Mouse (Mus musculus) T-helper 2 cell (primary cell): ENCODE data around the gene Olfr1450.
"Not testable (repeated sequence)": the region's sequence is repeated elsewhere in the genome, so short reads cannot be mapped to it uniquely, and the experiment has no call there.

Experiments used
- in situ Hi-C: fragments of 300-600 bp; cut with MboI, MseI; formaldehyde crosslinking; loops from one replicate; pipeline ENCODE4 v1.15.1; 2025; ENCODE audit warnings: high pct_unique_total_duplicates

Gene Olfr1450

GRCm38 (mm10) chr19:12949958-12950357, at the start of gene Olfr1450:
Olfr1450 (plus strand) TSS chr19:12950258.
- in situ Hi-C loops, result no loop called here

DNA sequence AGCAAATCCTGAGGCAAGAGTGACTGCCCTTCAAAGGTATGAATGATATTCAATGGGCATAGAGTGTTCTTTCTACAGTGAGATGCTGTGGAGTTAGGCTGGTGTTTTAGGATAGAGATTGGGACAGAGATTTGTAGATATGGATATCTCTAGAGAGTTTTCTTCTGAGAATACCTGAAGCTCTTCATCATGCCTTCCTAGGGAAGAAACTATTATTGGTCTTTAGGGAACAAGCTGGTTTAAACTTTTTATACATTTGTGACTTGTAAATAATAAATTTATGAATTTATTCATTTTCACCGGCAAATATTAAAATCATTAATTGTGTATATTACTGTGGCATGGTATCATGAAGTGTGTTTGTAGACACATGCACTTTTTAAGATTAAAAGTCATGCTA, 46.4 kb upstream of the Olfr1450 start, which contains the start of gene Olfr1447:
TSS of gene Olfr1447 (minus strand) at position 101 of the 400 bp plus-strand sequence.
- in situ Hi-C loops, result no loop called here

DNA sequence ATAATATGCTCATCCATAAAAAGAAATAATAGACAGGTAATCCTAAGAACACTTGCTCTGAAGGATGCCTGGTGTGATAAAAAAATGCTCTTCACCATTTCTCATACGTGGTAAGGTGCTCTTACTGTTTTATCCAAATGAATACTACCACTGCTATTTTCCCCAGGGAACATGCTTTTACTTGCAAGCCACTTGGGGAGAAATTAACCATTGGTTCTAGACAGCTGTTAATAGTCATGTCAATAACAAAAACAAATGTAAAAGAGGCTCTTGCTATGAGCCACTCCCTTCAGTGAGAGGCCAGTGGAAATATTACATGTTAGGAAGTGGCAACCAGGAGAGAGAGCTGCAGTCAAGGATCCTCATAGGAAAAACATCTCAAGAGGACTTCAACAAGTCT, 25.7 kb upstream of the Olfr1450 start, which contains the start of gene Olfr1448:
TSS of gene Olfr1448 (minus strand) at position 101 of the 400 bp plus-strand sequence.
- in situ Hi-C loops, result no loop called here

DNA sequence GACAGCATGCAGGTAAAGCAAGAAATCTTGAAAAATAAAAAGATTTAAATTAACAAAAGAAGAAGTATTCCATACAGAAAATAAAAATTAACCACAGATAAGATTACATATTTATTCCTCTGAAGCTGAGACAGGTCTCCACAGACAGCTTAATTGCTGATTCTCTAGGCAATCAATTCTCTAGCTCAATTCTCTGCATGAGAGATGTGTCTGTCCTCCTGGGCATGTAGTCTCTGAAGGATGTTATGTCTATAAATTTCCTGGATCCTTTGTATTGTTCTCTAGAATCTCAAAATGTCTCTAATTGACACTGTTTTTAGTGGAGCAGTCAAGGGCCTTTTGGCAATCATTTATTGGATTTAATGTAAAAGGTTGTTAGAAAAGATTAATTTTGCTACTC, 19.5 kb upstream of the Olfr1450 start, which contains the start of gene Olfr1449:
TSS of gene Olfr1449 (plus strand) at position 301 of the 400 bp plus-strand sequence.
- in situ Hi-C loops, result no loop called here

DNA sequence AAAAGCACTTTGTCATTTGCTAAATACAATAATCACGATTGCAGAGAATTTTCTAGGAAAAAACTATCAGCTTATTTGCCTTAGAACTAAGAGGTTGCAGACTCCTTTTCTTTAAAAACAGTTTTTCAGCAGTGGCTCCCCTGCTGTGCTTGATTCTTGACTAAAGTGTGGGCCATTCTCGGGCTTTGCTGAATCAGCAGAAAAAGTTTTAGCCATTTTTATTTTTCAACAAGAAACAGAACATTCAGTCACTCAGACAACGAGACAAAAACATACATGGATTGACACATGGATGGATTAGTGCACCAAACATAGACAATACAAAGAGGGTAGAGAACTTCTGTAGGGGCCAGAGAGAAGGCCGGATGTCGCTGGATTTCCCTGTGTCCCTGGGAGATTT, 20.0 kb downstream of the Olfr1450 start:
- in situ Hi-C loops, result not testable (repeated sequence)

GRCm38 (mm10) chr19:12992316-12992715, 42.3 kb downstream of the Olfr1450 start:
- in situ Hi-C loops, result not testable (repeated sequence)

GRCm38 (mm10) chr19:12994714-12995113, 44.7 kb downstream of the Olfr1450 start, which contains the start of gene Olfr1451:
Olfr1451 (plus strand) TSS chr19:12995014.
- in situ Hi-C loops, result no loop called here
